Comparison of ENCODE assay signal across 16 mouse cellular contexts in the genomic region with DNA sequence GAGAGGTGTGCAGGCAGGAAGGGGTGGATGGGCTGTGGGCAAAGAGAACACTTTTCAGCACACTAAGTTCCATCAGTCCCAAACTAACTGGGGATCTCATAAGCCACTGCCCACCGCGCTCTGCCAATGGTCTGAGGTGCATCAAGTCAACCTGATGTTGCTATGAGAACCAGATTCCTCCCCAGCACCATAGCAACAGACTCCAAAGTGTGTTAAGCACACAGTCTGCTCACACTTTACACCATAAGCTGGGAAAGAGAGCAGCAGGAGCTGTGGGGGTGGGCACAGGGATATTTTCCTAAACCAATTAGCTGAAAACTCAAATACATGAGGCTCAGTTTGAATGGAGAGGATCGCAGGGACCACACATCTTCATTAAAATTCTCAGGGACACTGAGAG.
DNase-seq lines count a peak whose midpoint lies in the region; ATAC-seq and TF ChIP-seq lines count a peak whose summit lies in the region.
"Had no signal": no experiment of that assay in that cellular context is flagged by ENCODE, and none has a peak within 500 bp of the region (broad histone marks: within the 10 kb centered on the region; RNA-seq: fewer than 3 reads in every experiment).

No protein-coding gene starts in this region.

- H3K27me3 ChIP-seq in forebrain, embryonic 15.5 days, result no peaks in the 10 kb centered on the region
- no peaks in the 10 kb centered on the region for H3K27me3 ChIP-seq in forebrain, embryonic 10.5 days (ENCODE audit: poor library complexity, severe bottlenecking)
- no peaks in the 10 kb centered on the region for H3K27me3 ChIP-seq in midbrain, embryonic 16.5 days (ENCODE audit: control insufficient read depth, insufficient read depth, low read depth, low read length)
- H3K27me3 ChIP-seq: embryonic facial prominence, embryonic 15.5 days; neural tube, embryonic 12.5 days had no signal

- H3K27ac ChIP-seq in forebrain, embryonic 15.5 days (replicated peaks), result no peak overlapping the region
- no peak overlapping the region for H3K27ac ChIP-seq in forebrain, embryonic 10.5 days
- no peak overlapping the region for H3K27ac ChIP-seq in left cerebral cortex, adult 2 months
- no peak overlapping the region for H3K27ac ChIP-seq in midbrain, embryonic 16.5 days (ENCODE audit: low read length)
- H3K27ac ChIP-seq: embryonic facial prominence, embryonic 15.5 days; gastrocnemius, adult 2 months; limb, embryonic 13.5 days; macrophage; neural tube, embryonic 12.5 days had no signal

- H3K9ac ChIP-seq in forebrain, embryonic 15.5 days (replicated peaks), result no peak overlapping the region
- no peak overlapping the region for H3K9ac ChIP-seq in midbrain, embryonic 16.5 days (ENCODE audit: low read depth, low read length)
- H3K9ac ChIP-seq: embryonic facial prominence, embryonic 15.5 days; limb, embryonic 13.5 days; neural tube, embryonic 12.5 days had no signal

- no peaks in the 10 kb centered on the region for H3K9me3 ChIP-seq in forebrain, embryonic 15.5 days
- H3K9me3 ChIP-seq in forebrain, embryonic 10.5 days, result no peaks in the 10 kb centered on the region
- peaks cover 3% of the 10 kb centered on the region; the same call in 1 of the 2 replicates for H3K9me3 ChIP-seq in midbrain, embryonic 16.5 days (replicated peaks; ENCODE audit: control insufficient read depth, low read length, poor library complexity, severe bottlenecking)
- H3K9me3 ChIP-seq: embryonic facial prominence, embryonic 15.5 days; limb, embryonic 13.5 days had no signal

- peaks cover 21% of the 10 kb centered on the region for H3K4me1 ChIP-seq in forebrain, embryonic 15.5 days
- peaks cover 27% of the 10 kb centered on the region for H3K4me1 ChIP-seq in forebrain, embryonic 10.5 days
- H3K4me1 ChIP-seq in midbrain, embryonic 16.5 days (ENCODE audit: control insufficient read depth, insufficient read depth, low read length), result peaks cover 2% of the 10 kb centered on the region; the same call in 1 of the 2 replicates

- WGBS in forebrain, embryonic 15.5 days, result 51% methylated on average over 3 of the region's 3 CpGs
- 80% methylated on average over 3 of the region's 3 CpGs for WGBS in forebrain, embryonic 10.5 days
- WGBS in midbrain, embryonic 16.5 days, result 40% methylated on average over 3 of the region's 3 CpGs

- peak; percentile 39; the same call in 1 of the 2 replicates for ATAC-seq in forebrain, embryonic 15.5 days (replicated peaks)
- no peak for ATAC-seq in activated CD4-positive, CD25-positive, alpha-beta regulatory T cell, adult 4 months
- ATAC-seq in midbrain, embryonic 16.5 days, result no peak

- intact Hi-C loops in left cerebral cortex, adult 2 months (cut with DNase I), result loop anchor here (5.0 kb wide), 2 partner anchors 116 to 256 kb away; no protein-coding TSS in a partner anchor

- H3K4me2 ChIP-seq in forebrain, embryonic 15.5 days (replicated peaks), result no peak overlapping the region
- H3K4me2 ChIP-seq in midbrain, embryonic 16.5 days (ENCODE audit: low read length), result no peak overlapping the region
- H3K4me2 ChIP-seq: embryonic facial prominence, embryonic 15.5 days; limb, embryonic 13.5 days; neural tube, embryonic 12.5 days had no signal

- DNase-seq in forebrain, embryonic 10.5 days (ENCODE audit: extremely low spot score, low spot score), result no peak
- peak; percentile 84 to 93 for DNase-seq in layer of hippocampus, adult 18-20 months (ENCODE audit: low spot score in 2 of 2)
- peak; percentile 32 to 51 for DNase-seq in left cerebral cortex, adult 2 months (ENCODE audit: extremely low spot score in 1 of 2, low spot score in 2 of 2)
- DNase-seq in right cerebral cortex, postnatal 36 days (ENCODE audit: low spot score in 2 of 2), result peak; percentile 74 to 79
- no peak for DNase-seq in retina, postnatal 1 day
- DNase-seq: adrenal gland, postnatal 25 days; gastrocnemius, adult 2 months; kidney, postnatal 10 days; thymus, adult 2 months had no signal

- H3K36me3 ChIP-seq in forebrain, embryonic 15.5 days, result no peaks in the 10 kb centered on the region
- H3K36me3 ChIP-seq in forebrain, embryonic 10.5 days (replicated peaks), result no peaks in the 10 kb centered on the region
- H3K36me3 ChIP-seq in midbrain, embryonic 16.5 days (ENCODE audit: control insufficient read depth, insufficient read depth, low read length), result no peaks in the 10 kb centered on the region
- H3K36me3 ChIP-seq: embryonic facial prominence, embryonic 15.5 days; limb, embryonic 13.5 days; neural tube, embryonic 12.5 days had no signal

- TF ChIP-seq CTCF in left cerebral cortex, adult 2 months (IDR thresholded peaks at IDR 0.05), result no peak

- H3K4me3 ChIP-seq in forebrain, embryonic 15.5 days, result no peak overlapping the region
- no peak overlapping the region for H3K4me3 ChIP-seq in forebrain, embryonic 10.5 days
- H3K4me3 ChIP-seq in left cerebral cortex, adult 2 months, result no peak overlapping the region
- no peak overlapping the region for H3K4me3 ChIP-seq in midbrain, embryonic 16.5 days (ENCODE audit: low read depth, low read length)
- H3K4me3 ChIP-seq: embryonic facial prominence, embryonic 15.5 days; gastrocnemius, adult 2 months; limb, embryonic 13.5 days; neural tube, embryonic 12.5 days had no signal

Comparison
In these comparisons a context has a peak if more than half of its experiments do, and no peak if none do; other contexts are left out.
1. DNase-seq: peak in layer of hippocampus, adult 18-20 months (2 of 2), left cerebral cortex, adult 2 months (2 of 2) and right cerebral cortex, postnatal 36 days (2 of 2); none in forebrain, embryonic 10.5 days (single experiment) and retina, postnatal 1 day (single experiment).